Mouse (Mus musculus): ENCODE measurements around the gene 1600014C10Rik. TPM values are rescaled to one million over a fixed set of nuclear protein-coding genes. Genes with fewer than 3 reads are reported as not detected.

1600014C10Rik gene
- total RNA-seq, 2 experiments from 2014 or later, result 26.0 to 27.4 TPM

- DNase-seq (ENCODE audit: low spot score in 2 of 2), result peak; percentile 80 to 91
These were observed 846 bp downstream of the 1600014C10Rik start for GRCm38 (mm10) chr7:38183709-38184417.

GRCm38 (mm10) chr7:38184418-38184745, 1.4 kb downstream of the 1600014C10Rik start:
- DNase-seq (ENCODE audit: low spot score in 2 of 2), result no peak

GRCm38 (mm10) chr7:38184786-38185185, 1.8 kb downstream of the 1600014C10Rik start:
- DNase-seq (ENCODE audit: low spot score in 2 of 2), result no peak

GRCm38 (mm10) chr7:38186861-38187260, 3.8 kb downstream of the 1600014C10Rik start:
- DNase-seq (ENCODE audit: low spot score in 2 of 2), result no peak

- DNase-seq (ENCODE audit: low spot score in 2 of 2), result no peak
These were observed 4.8 kb downstream of the 1600014C10Rik start for GRCm38 (mm10) chr7:38187796-38188195.

- no peak for DNase-seq (ENCODE audit: low spot score in 2 of 2)
These were observed 5.5 kb downstream of the 1600014C10Rik start for GRCm38 (mm10) chr7:38188281-38189075.

- DNase-seq (ENCODE audit: low spot score in 2 of 2), result no peak
These were observed 6.3 kb downstream of the 1600014C10Rik start for GRCm38 (mm10) chr7:38189136-38189982.

- no peak for DNase-seq (ENCODE audit: low spot score in 2 of 2)
These were observed 7.2 kb downstream of the 1600014C10Rik start for GRCm38 (mm10) chr7:38190056-38190835.

GRCm38 (mm10) chr7:38191146-38191545, 8.1 kb downstream of the 1600014C10Rik start:
- no peak for DNase-seq (ENCODE audit: low spot score in 2 of 2)

GRCm38 (mm10) chr7:38191571-38191970, 8.6 kb downstream of the 1600014C10Rik start:
- DNase-seq (ENCODE audit: low spot score in 2 of 2), result peak in 1 of 2 experiments; percentile 30

GRCm38 (mm10) chr7:38199907-38200605, 17.0 kb downstream of the 1600014C10Rik start:
- no peak for DNase-seq (ENCODE audit: low spot score in 2 of 2)

GRCm38 (mm10) chr7:38200606-38201289, 17.7 kb downstream of the 1600014C10Rik start:
- peak; percentile 85 to 93 for DNase-seq (ENCODE audit: low spot score in 2 of 2)

GRCm38 (mm10) chr7:38201290-38201658, 18.3 kb downstream of the 1600014C10Rik start:
- DNase-seq (ENCODE audit: low spot score in 2 of 2), result peak in 1 of 2 experiments; percentile 19

GRCm38 (mm10) chr7:38204314-38204713, 21.3 kb downstream of the 1600014C10Rik start:
- DNase-seq (ENCODE audit: low spot score in 2 of 2), result no peak

- DNase-seq (ENCODE audit: low spot score in 2 of 2), result no peak
These were observed 22.8 kb downstream of the 1600014C10Rik start for GRCm38 (mm10) chr7:38205801-38206200.

GRCm38 (mm10) chr7:38206564-38206963, 23.5 kb downstream of the 1600014C10Rik start:
- DNase-seq (ENCODE audit: low spot score in 2 of 2), result no peak

- DNase-seq (ENCODE audit: low spot score in 2 of 2), result no peak
These were observed 26.0 kb downstream of the 1600014C10Rik start for GRCm38 (mm10) chr7:38208969-38209368.

GRCm38 (mm10) chr7:38209478-38210152, 26.6 kb downstream of the 1600014C10Rik start:
- DNase-seq (ENCODE audit: low spot score in 2 of 2), result no peak

- DNase-seq (ENCODE audit: low spot score in 2 of 2), result no peak
These were observed 29.6 kb downstream of the 1600014C10Rik start for GRCm38 (mm10) chr7:38212651-38213062.
